In the genomic region with DNA sequence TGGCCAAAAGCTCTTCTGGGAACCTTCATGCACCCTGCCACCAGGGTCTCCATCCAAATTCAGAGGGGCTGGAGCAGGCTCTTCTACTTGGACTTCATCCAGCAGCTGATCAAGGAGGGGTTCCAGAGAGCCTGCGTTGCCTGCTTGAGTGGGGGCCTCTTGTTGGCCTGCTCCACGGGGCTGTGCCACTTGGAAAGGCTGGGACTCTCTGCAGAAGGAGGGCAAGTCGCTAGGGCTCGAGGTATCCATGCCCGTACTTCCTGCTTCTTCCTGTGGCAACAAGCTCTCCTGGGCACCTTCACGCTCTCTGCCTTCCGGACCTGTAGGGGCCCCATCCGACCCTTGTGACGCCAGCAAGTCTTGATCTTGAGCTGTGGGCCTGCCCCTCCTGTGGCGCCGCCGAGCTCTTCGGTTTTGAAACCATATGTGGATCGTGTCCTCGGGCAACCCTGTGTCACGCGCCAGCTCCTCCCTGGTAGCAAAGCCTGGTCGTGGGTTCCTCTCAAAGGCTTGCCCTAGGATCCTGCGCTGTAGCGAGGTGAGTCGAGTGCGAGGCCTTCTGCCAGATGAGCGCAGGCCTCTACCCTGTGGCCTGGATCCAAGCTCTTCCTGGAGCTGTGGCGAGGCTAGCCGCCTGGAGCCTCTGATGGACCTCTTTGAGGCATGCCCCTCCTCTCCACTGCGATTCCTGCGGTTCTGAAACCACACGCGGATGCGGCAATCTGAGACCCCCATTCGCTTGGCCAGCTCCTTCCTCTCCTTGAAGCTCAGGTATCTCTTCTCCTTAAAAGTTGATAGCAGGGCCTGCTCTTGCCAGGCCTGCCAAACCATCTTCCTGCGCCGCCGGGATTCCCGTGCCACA, we compare ENCODE assay signal across 9 mouse cellular contexts. TPM values are rescaled to one million over a fixed set of nuclear protein-coding genes. Genes with fewer than 3 reads are reported as not detected.
DNase-seq lines count a peak whose midpoint lies in the region; ATAC-seq lines count a peak whose summit lies in the region.
"Not testable (repeated sequence)": the region's sequence is repeated elsewhere in the genome, so short reads cannot be mapped to it uniquely, and the experiment has no call there.
"Had no signal": no experiment of that assay in that cellular context is flagged by ENCODE, and none has a peak within 500 bp of the region (broad histone marks: within the 10 kb centered on the region; RNA-seq: fewer than 3 reads in every experiment).

No protein-coding gene starts in this region.

- H3K27ac ChIP-seq in intestine, embryonic 14.5 days (ENCODE audit: low read depth), result not testable (repeated sequence)

- not testable (repeated sequence) for H3K4me2 ChIP-seq in intestine, embryonic 14.5 days (ENCODE audit: low read length)

- peak; percentile 41 for DNase-seq in adipocyte (ENCODE audit: low spot score)
- DNase-seq in embryo, embryonic 9.5 days (ENCODE audit: extremely low spot score), result peak; percentile 72
- peak; percentile 85 for DNase-seq in intestine, embryonic 14.5 days (ENCODE audit: low spot score)
- peak; percentile 49 to 77 for DNase-seq in left cerebral cortex, adult 9 months (ENCODE audit: low spot score in 2 of 2)
- peak; percentile 80 to 86 for DNase-seq in lung, postnatal 4 days
- peak; percentile 81 for DNase-seq in right cerebral cortex, postnatal 10 days (ENCODE audit: low spot score in 2 of 2)
- DNase-seq in urinary bladder, postnatal 10 days (ENCODE audit: low spot score), result peak; percentile 100

- peaks cover 13% of the 10 kb centered on the region for H3K9me3 ChIP-seq in intestine, embryonic 14.5 days (ENCODE audit: control insufficient read depth, low read length)

- WGBS in intestine, embryonic 14.5 days, result 87% methylated on average over 31 of the region's 35 CpGs

- H3K27me3 ChIP-seq in intestine, embryonic 14.5 days (replicated peaks; ENCODE audit: control insufficient read depth, insufficient read depth, low read length), result not testable (repeated sequence)

- not testable (repeated sequence) for H3K36me3 ChIP-seq in intestine, embryonic 14.5 days (ENCODE audit: control insufficient read depth, insufficient read depth, low read length)

- not testable (repeated sequence) for H3K4me1 ChIP-seq in intestine, embryonic 14.5 days (replicated peaks; ENCODE audit: control insufficient read depth, insufficient read depth, low read length)

- peak; percentile 49 for ATAC-seq in granulocyte monocyte progenitor cell, adult 5-6 weeks (replicated peaks; ENCODE audit: poor library complexity, severe bottlenecking)
- peak; percentile 83 for ATAC-seq in intestine, embryonic 14.5 days (replicated peaks; ENCODE audit: low FRiP score, low TSS enrichment, low read depth)

- H3K9ac ChIP-seq in intestine, embryonic 14.5 days (ENCODE audit: low read length), result not testable (repeated sequence)

- H3K4me3 ChIP-seq in intestine, embryonic 14.5 days (ENCODE audit: low read depth, low read length), result not testable (repeated sequence)

RNA-seq across cellular contexts. Expression of gene Duxf3, which starts 0.5 kb away (rescaled TPM):
- not detected in 2 replicates for total RNA-seq in granulocyte monocyte progenitor cell, adult 5-6 weeks (2014; fragmentation: Nextera tagmentation)
- total RNA-seq in granulocyte monocyte progenitor cell, adult 5-6 weeks (2017), result not detected in 2 replicates
- not detected in 2 replicates for polyA plus RNA-seq in intestine, embryonic 14.5 days (2014; fragmentation: Nextera tagmentation; extraction: Ambion mirVana)
- polyA plus RNA-seq: gonadal fat pad, adult 2 months had no signal

RNA-seq across cellular contexts. Expression of gene Gm4981, which starts 4.5 kb away (rescaled TPM):
- total RNA-seq in granulocyte monocyte progenitor cell, adult 5-6 weeks (2014; fragmentation: Nextera tagmentation), result not detected in 2 replicates
- not detected in 2 replicates for total RNA-seq in granulocyte monocyte progenitor cell, adult 5-6 weeks (2017)
- not detected in 2 replicates for polyA plus RNA-seq in intestine, embryonic 14.5 days (2014; fragmentation: Nextera tagmentation; extraction: Ambion mirVana)
- polyA plus RNA-seq: gonadal fat pad, adult 2 months had no signal

RNA-seq across cellular contexts. Expression of gene AW822073, which starts 7.3 kb away (rescaled TPM):
- 1.8 TPM in 1 of 2 replicates, not detected in the other for total RNA-seq in granulocyte monocyte progenitor cell, adult 5-6 weeks (2014; fragmentation: Nextera tagmentation)
- not detected in 2 replicates for total RNA-seq in granulocyte monocyte progenitor cell, adult 5-6 weeks (2017)
- polyA plus RNA-seq in intestine, embryonic 14.5 days (2014; fragmentation: Nextera tagmentation; extraction: Ambion mirVana), result not detected in 2 replicates
- polyA plus RNA-seq: gonadal fat pad, adult 2 months had no signal

RNA-seq across cellular contexts. Expression of gene Gcc2, which starts 23.3 kb away (rescaled TPM):
- 34.0 and 49.8 TPM in 2 replicates for total RNA-seq in granulocyte monocyte progenitor cell, adult 5-6 weeks (2014; fragmentation: Nextera tagmentation)
- 37.0 and 44.1 TPM in 2 replicates for total RNA-seq in granulocyte monocyte progenitor cell, adult 5-6 weeks (2017)
- polyA plus RNA-seq in intestine, embryonic 14.5 days (2014; fragmentation: Nextera tagmentation; extraction: Ambion mirVana), result 59.0 and 65.5 TPM in 2 replicates

Comparison
In these comparisons a context has a peak if more than half of its experiments do, and no peak if none do; other contexts are left out.
1. DNase-seq: peak in every context shown above with its lines; median percentile 100 in urinary bladder, postnatal 10 days; 85 in intestine, embryonic 14.5 days; 83 in lung, postnatal 4 days; 81 in right cerebral cortex, postnatal 10 days; 72 in embryo, embryonic 9.5 days; 63 in left cerebral cortex, adult 9 months; 41 in adipocyte.